Mouse (Mus musculus) ovary, postnatal 14 days (tissue): ENCODE measurements around the gene Aasdh.

Experiments
- DNase-seq: peaks from one replicate; pipeline ENCODE4 v3.0.0; 2022; ENCODE audit warnings: low spot score

The Aasdh gene

GRCm38 (mm10) chr5:76841859-76842258, 63.5 kb downstream of the Aasdh start:
- no peak for DNase-seq

DNA sequence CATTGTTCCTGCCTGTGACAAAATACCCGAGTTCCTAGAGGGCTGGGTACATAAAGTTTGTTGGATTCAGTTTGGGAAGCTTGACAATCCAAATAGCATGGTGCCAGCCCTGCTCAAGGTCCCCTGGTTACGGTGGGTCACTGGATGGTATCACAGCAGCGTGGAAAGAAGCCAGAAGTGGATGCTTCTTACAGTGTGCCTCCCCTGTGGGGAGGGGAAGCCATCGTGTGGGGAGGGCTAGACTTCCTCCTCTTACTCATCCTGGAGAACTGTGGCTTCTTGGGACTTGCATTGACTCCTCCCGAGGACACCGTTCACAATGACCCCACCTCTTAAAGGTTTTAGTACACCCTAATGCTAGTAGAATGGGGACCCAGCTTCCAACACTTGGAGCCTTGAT, 65.5 kb downstream of the Aasdh start:
- DNase-seq = no peak

DNA sequence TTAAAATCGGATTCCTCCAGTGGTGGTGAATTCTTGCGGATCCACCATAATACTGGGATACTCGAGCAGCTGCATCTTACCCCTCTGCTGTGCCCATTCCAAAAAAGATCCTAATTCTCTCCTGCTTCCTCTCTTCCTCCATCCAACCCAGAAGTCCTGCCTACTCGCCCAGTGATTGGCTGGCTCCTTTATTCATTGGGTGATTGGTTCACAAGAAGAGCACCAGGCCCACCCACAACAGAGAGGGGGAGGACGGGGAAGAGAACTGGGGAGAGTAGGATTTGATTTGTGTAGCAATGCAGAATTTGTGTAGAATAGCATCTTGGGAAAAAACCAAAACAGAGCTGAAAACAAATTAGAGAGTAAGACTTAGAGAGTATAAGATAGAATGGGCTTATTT, 68.3 kb downstream of the Aasdh start:
- no peak for DNase-seq

GRCm38 (mm10) chr5:76832529-76833210, 72.6 kb downstream of the Aasdh start:
- DNase-seq = no peak

DNA sequence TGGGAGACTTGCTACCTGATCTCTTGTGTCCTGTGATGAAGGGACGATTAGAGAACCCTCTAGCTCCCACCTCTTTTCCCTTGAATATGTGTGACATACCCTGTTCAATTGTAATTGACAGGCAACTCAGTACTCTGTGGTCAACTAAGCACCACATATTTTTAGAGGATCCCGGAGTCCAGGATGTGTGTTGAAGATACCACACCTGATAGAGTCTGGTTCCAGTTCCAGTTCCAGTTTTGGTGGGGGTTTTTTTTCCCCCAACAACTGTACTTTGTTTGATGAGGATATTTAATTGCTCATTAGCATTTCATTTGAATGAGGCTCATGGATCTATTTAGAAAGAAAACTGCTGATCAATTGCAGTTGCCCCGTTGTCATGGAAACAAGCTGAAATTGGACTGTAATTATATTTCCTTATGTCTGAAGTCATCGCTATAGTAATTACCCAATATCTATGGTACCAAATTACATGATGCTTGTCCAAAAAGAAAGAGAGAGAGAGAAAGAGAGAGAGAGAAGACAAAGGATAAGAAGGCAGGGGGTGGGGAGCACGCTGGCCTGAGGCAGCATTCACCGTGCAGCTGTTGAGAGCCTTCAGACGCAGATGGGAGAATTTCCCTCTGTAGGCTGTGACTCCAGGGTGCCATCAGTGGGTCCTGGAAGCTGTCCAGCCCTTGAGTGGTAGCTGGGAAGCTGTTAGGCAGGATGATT, 76.6 kb downstream of the Aasdh start:
- DNase-seq = no peak
